In the genomic region with DNA sequence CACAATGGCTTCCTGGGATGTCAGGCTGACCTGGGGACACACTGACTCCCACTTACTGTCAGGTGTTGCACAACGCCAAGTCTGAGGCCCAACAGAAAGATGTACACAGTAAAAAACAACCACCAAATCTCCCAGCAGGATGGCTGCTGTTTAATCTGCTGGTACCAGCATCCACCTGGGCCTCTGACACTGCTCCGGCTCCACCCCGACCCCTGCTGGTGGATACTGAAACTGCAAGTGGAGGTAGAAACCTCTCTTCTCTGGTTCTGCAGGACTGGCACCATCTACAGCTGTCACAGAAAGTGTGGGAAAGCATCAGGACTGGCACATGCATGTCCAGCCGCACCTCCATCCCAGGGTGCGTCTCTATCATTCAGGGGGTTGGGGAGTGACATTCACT, we compare ENCODE assay signal across 9 mouse cellular contexts. TPM values are rescaled to one million over a fixed set of nuclear protein-coding genes. Genes with fewer than 3 reads are reported as not detected.
DNase-seq lines count a peak whose midpoint lies in the region; ATAC-seq and TF ChIP-seq lines count a peak whose summit lies in the region.
"Had no signal": no experiment of that assay in that cellular context is flagged by ENCODE, and none has a peak within 500 bp of the region (broad histone marks: within the 10 kb centered on the region; RNA-seq: fewer than 3 reads in every experiment).

No protein-coding gene starts in this region.

- no peak for TF ChIP-seq POLR2A in cerebellum, adult 2 months (IDR thresholded peaks at IDR 0.05; ENCODE audit: borderline replicate concordance, insufficient read depth, low read length)
- TF ChIP-seq POLR2A in spleen, adult 2 months (IDR thresholded peaks at IDR 0.05; ENCODE audit: low read depth, low read length), result no peak

- 10% methylated on average over 5 of the region's 5 CpGs for WGBS in heart, embryonic 10.5 days
- WGBS in cerebellum, adult 2 months, result 12% methylated on average over 5 of the region's 5 CpGs
- WGBS in intestine, embryonic 14.5 days, result 11% methylated on average over 5 of the region's 5 CpGs
- 13% methylated on average over 5 of the region's 5 CpGs for WGBS in midbrain, postnatal 0 days
- 20% methylated on average over 5 of the region's 5 CpGs for WGBS in spleen, adult 2 months

- DNase-seq in heart, embryonic 10.5 days (ENCODE audit: low spot score), result peak; percentile 86
- DNase-seq in heart, postnatal 25 days (ENCODE audit: low spot score), result no peak
- peak; percentile 75 to 87 for DNase-seq in cerebellum, adult 2 months
- DNase-seq in intestine, embryonic 14.5 days (ENCODE audit: low spot score), result peak; percentile 96
- DNase-seq in left cerebral cortex, postnatal 4 days, result peak; percentile 81
- peak; percentile 61 for DNase-seq in midbrain, postnatal 0 days (ENCODE audit: low spot score)
- DNase-seq in spleen, adult 2 months (ENCODE audit: low read depth in 1 of 2, low spot score in 2 of 2), result peak; percentile 29 to 80

- TF ChIP-seq CTCF in cerebellum, adult 2 months (IDR thresholded peaks at IDR 0.05; ENCODE audit: borderline replicate concordance, insufficient read depth, low read depth, low read length), result peak; percentile 92
- peak; percentile 96 for TF ChIP-seq CTCF in midbrain, postnatal 0 days (IDR thresholded peaks at IDR 0.05)
- peak; percentile 90; the same call in 1 of the 2 replicates for TF ChIP-seq CTCF in spleen, adult 2 months (IDR thresholded peaks at IDR 0.05; ENCODE audit: extremely low read depth, insufficient read depth, insufficient read length, insufficient replicate concordance)

- H3K9me3 ChIP-seq in heart, embryonic 10.5 days, result no peaks in the 10 kb centered on the region
- no peaks in the 10 kb centered on the region for H3K9me3 ChIP-seq in intestine, embryonic 14.5 days (ENCODE audit: control insufficient read depth, low read length)
- H3K9me3 ChIP-seq in midbrain, postnatal 0 days (ENCODE audit: low read length), result no peaks in the 10 kb centered on the region

- H3K4me2 ChIP-seq in intestine, embryonic 14.5 days (ENCODE audit: low read length), result no peak overlapping the region
- no peak overlapping the region for H3K4me2 ChIP-seq in midbrain, postnatal 0 days (ENCODE audit: low read depth, low read length, poor library complexity, severe bottlenecking)

- H3K4me3 ChIP-seq in heart, embryonic 10.5 days, result no peak overlapping the region
- H3K4me3 ChIP-seq in cerebellum, adult 2 months (replicated peaks; ENCODE audit: insufficient read depth, low read depth, low read length), result no peak overlapping the region
- H3K4me3 ChIP-seq in intestine, embryonic 14.5 days (ENCODE audit: low read depth, low read length), result no peak overlapping the region
- no peak overlapping the region for H3K4me3 ChIP-seq in midbrain, postnatal 0 days (ENCODE audit: low read depth, low read length)
- H3K4me3 ChIP-seq in spleen, adult 2 months (ENCODE audit: extremely low read depth, insufficient read depth, insufficient read length), result no peak overlapping the region

- H3K27me3 ChIP-seq in heart, embryonic 10.5 days (ENCODE audit: insufficient read depth, poor library complexity, severe bottlenecking), result no peaks in the 10 kb centered on the region
- no peaks in the 10 kb centered on the region for H3K27me3 ChIP-seq in cerebellum, adult 2 months (ENCODE audit: control insufficient read depth, insufficient read depth, low read length)
- no peaks in the 10 kb centered on the region for H3K27me3 ChIP-seq in intestine, embryonic 14.5 days (replicated peaks; ENCODE audit: control insufficient read depth, insufficient read depth, low read length)
- no peaks in the 10 kb centered on the region for H3K27me3 ChIP-seq in midbrain, postnatal 0 days (ENCODE audit: insufficient read depth, low read length)
- H3K27me3 ChIP-seq in spleen, adult 2 months (ENCODE audit: control insufficient read depth, insufficient read depth, low read length), result no peaks in the 10 kb centered on the region

- intact Hi-C loops in heart, postnatal 25 days (cut with DNase I), result loop anchor here (2.0 to 5.0 kb wide), 2 partner anchors 49 to 167 kb away; no protein-coding TSS in a partner anchor
- intact Hi-C loops in left cerebral cortex, postnatal 4 days (cut with DNase I), result no loop called here

- H3K36me3 ChIP-seq in heart, embryonic 10.5 days, result peaks cover 9% of the 10 kb centered on the region; the same call in 1 of the 2 replicates
- peaks cover 4% of the 10 kb centered on the region; the same call in 1 of the 2 replicates for H3K36me3 ChIP-seq in intestine, embryonic 14.5 days (ENCODE audit: control insufficient read depth, insufficient read depth, low read length)
- peaks cover 26% of the 10 kb centered on the region for H3K36me3 ChIP-seq in midbrain, postnatal 0 days (ENCODE audit: insufficient read depth, low read length)
- H3K36me3 ChIP-seq in spleen, adult 2 months (ENCODE audit: control insufficient read depth, insufficient read depth, low read length), result peaks cover 3% of the 10 kb centered on the region; the same call in 1 of the 2 replicates

- H3K27ac ChIP-seq in heart, embryonic 10.5 days, result no peak overlapping the region
- no peak overlapping the region for H3K27ac ChIP-seq in cerebellum, adult 2 months (ENCODE audit: insufficient read depth, low read length)
- no peak overlapping the region for H3K27ac ChIP-seq in intestine, embryonic 14.5 days (ENCODE audit: low read depth)
- H3K27ac ChIP-seq in midbrain, postnatal 0 days (ENCODE audit: low read depth, low read length), result no peak overlapping the region
- H3K27ac ChIP-seq in spleen, adult 2 months (ENCODE audit: insufficient read depth, low read length), result no peak overlapping the region
- H3K27ac ChIP-seq: macrophage had no signal

- H3K9ac ChIP-seq in intestine, embryonic 14.5 days (ENCODE audit: low read length), result no peak overlapping the region
- H3K9ac ChIP-seq in midbrain, postnatal 0 days (replicated peaks; ENCODE audit: low read length, poor library complexity, severe bottlenecking), result no peak overlapping the region

- H3K4me1 ChIP-seq in heart, embryonic 10.5 days, result peaks cover 4% of the 10 kb centered on the region; the same call in 1 of the 2 replicates
- peaks cover 10% of the 10 kb centered on the region for H3K4me1 ChIP-seq in cerebellum, adult 2 months (ENCODE audit: control insufficient read depth, insufficient read depth, low read length)
- H3K4me1 ChIP-seq in intestine, embryonic 14.5 days (replicated peaks; ENCODE audit: control insufficient read depth, insufficient read depth, low read length), result no peaks in the 10 kb centered on the region
- H3K4me1 ChIP-seq in midbrain, postnatal 0 days (ENCODE audit: insufficient read depth, low read length), result no peaks in the 10 kb centered on the region
- H3K4me1 ChIP-seq in spleen, adult 2 months (ENCODE audit: control insufficient read depth, insufficient read depth, insufficient read length), result no peaks in the 10 kb centered on the region

- peak; percentile 69 for ATAC-seq in frontal cortex, adult (ENCODE audit: low TSS enrichment)
- ATAC-seq in intestine, embryonic 14.5 days (replicated peaks; ENCODE audit: low FRiP score, low TSS enrichment, low read depth), result 0 out of 2 replicates have a peak, but pooled peaks have one; percentile 20
- ATAC-seq in midbrain, postnatal 0 days (ENCODE audit: low FRiP score), result no peak

RNA-seq across cellular contexts. Expression of a gene that starts 12.6 kb away (rescaled TPM):
- polyA plus RNA-seq in heart, embryonic 10.5 days (2016; fragmentation: Nextera tagmentation; extraction: Ambion mirVana), result 117 and 136 TPM in 2 replicates
- 10 to 100 TPM; 23.7 to 28.4 TPM for total RNA-seq in heart, postnatal 25 days (2021)
- 112 and 120 TPM in 2 replicates for polyA plus RNA-seq in cerebellum, adult 2 months (2012; rRNA removed)
- 258 and 265 TPM in 2 replicates for polyA plus RNA-seq in intestine, embryonic 14.5 days (2014; fragmentation: Nextera tagmentation; extraction: Ambion mirVana)
- total RNA-seq in left cerebral cortex, postnatal 4 days (2021), result 10 to 100 TPM; 40.0 to 40.8 TPM
- 89.2 and 104 TPM in 2 replicates for total RNA-seq in midbrain, postnatal 0 days (2014; rRNA removed)
- 126 and 131 TPM in 2 replicates for polyA plus RNA-seq in midbrain, postnatal 0 days (2015; fragmentation: Nextera tagmentation; extraction: Ambion mirVana)
- polyA plus RNA-seq in spleen, adult 2 months (2012; rRNA removed), result 18.6 and 20.4 TPM in 2 replicates

RNA-seq across cellular contexts. Expression of a gene that starts 25.3 kb away (rescaled TPM):
- 271 and 283 TPM in 2 replicates for polyA plus RNA-seq in heart, embryonic 10.5 days (2016; fragmentation: Nextera tagmentation; extraction: Ambion mirVana)
- 100 to 1,000 TPM in 1 of 2 experiments, 10 to 100 TPM in 1; 92.7 to 102 TPM for total RNA-seq in heart, postnatal 25 days (2021)
- 596 and 620 TPM in 2 replicates for polyA plus RNA-seq in cerebellum, adult 2 months (2012; rRNA removed)
- polyA plus RNA-seq in intestine, embryonic 14.5 days (2014; fragmentation: Nextera tagmentation; extraction: Ambion mirVana), result 238 and 249 TPM in 2 replicates
- 100 to 1,000 TPM; 295 to 298 TPM for total RNA-seq in left cerebral cortex, postnatal 4 days (2021)
- total RNA-seq in midbrain, postnatal 0 days (2014; rRNA removed), result 219 and 237 TPM in 2 replicates
- 439 and 462 TPM in 2 replicates for polyA plus RNA-seq in midbrain, postnatal 0 days (2015; fragmentation: Nextera tagmentation; extraction: Ambion mirVana)
- 60.2 and 62.0 TPM in 2 replicates for polyA plus RNA-seq in spleen, adult 2 months (2012; rRNA removed)

RNA-seq across cellular contexts. Expression of a gene that starts 26.7 kb away (rescaled TPM):
- 6.5 and 7.0 TPM in 2 replicates for polyA plus RNA-seq in heart, embryonic 10.5 days (2016; fragmentation: Nextera tagmentation; extraction: Ambion mirVana)
- total RNA-seq in heart, postnatal 25 days (2021), result 10 to 100 TPM in 1 of 2 experiments, 1 to 10 TPM in 1; 9.3 to 12.0 TPM
- polyA plus RNA-seq in cerebellum, adult 2 months (2012; rRNA removed), result 82.0 and 83.5 TPM in 2 replicates
- polyA plus RNA-seq in intestine, embryonic 14.5 days (2014; fragmentation: Nextera tagmentation; extraction: Ambion mirVana), result 10.2 and 12.0 TPM in 2 replicates
- total RNA-seq in left cerebral cortex, postnatal 4 days (2021), result 10 to 100 TPM; 41.1 to 45.1 TPM
- 73.9 and 74.7 TPM in 2 replicates for total RNA-seq in midbrain, postnatal 0 days (2014; rRNA removed)
- polyA plus RNA-seq in midbrain, postnatal 0 days (2015; fragmentation: Nextera tagmentation; extraction: Ambion mirVana), result 52.6 and 59.3 TPM in 2 replicates
- 13.6 and 15.2 TPM in 2 replicates for polyA plus RNA-seq in spleen, adult 2 months (2012; rRNA removed)
